Mouse (Mus musculus) heart, adult 2 months (tissue): ENCODE data around the gene Gm49325.

Source experiments
- CTCF ChIP-seq: fragments of 200-600 bp; IDR thresholded peaks from 2 replicates; pipeline ENCODE4 v1.8.1; 2022; ENCODE audit warnings: antibody characterized with exemption, mild to moderate bottlenecking, moderate library complexity
- POLR2A ChIP-seq: fragments of 200-500 bp; IDR thresholded peaks from 2 replicates; pipeline ENCODE4 v1.6.1; 2011; ENCODE audit warnings: mild to moderate bottlenecking, low read depth, low read length, control low read depth; ENCODE audit not compliant: insufficient read depth

GRCm38 (mm10) chr10:77613409-77613808 lies 7.4 kb downstream of the Gm49325 start:
- TF ChIP-seq POLR2A (peak; percentile 65; the same call in 1 of the 2 replicates), CTCF (no peak)
